Mouse (Mus musculus): Measurements from ENCODE around the gene Zpld1.
A peak's percentile ranks its signal among the peaks of the same experiment; 100 is the strongest.

Gene Zpld1

GRCm38 (mm10) chr16:55297886-55298285, at the start of gene Zpld1:
Gene Zpld1, minus strand, starts transcription at chr16:55297986.
- no peak for DNase-seq (ENCODE audit: low read depth, low spot score)

- DNase-seq (ENCODE audit: low read depth, low spot score): no peak
Measured at GRCm38 (mm10) chr16:55345644-55346043, 47.9 kb upstream of the Zpld1 start.

- DNase-seq (ENCODE audit: low read depth, low spot score): peak; percentile 94
Measured at GRCm38 (mm10) chr16:55321542-55322514, 24.0 kb upstream of the Zpld1 start.

- no peak for DNase-seq (ENCODE audit: low read depth, low spot score)
Measured at GRCm38 (mm10) chr16:55316996-55317395, 19.2 kb upstream of the Zpld1 start.

- no peak for DNase-seq (ENCODE audit: low read depth, low spot score)
Measured at GRCm38 (mm10) chr16:55312106-55312505, 14.3 kb upstream of the Zpld1 start.

- DNase-seq (ENCODE audit: low read depth, low spot score): no peak
Measured at GRCm38 (mm10) chr16:55282696-55283095, 15.1 kb downstream of the Zpld1 start.

- DNase-seq (ENCODE audit: low read depth, low spot score): no peak
Measured at GRCm38 (mm10) chr16:55277447-55277846, 20.3 kb downstream of the Zpld1 start.

- no peak for DNase-seq (ENCODE audit: low read depth, low spot score)
Measured at GRCm38 (mm10) chr16:55265281-55265680, 32.5 kb downstream of the Zpld1 start.

- DNase-seq (ENCODE audit: low read depth, low spot score): no peak
Measured at GRCm38 (mm10) chr16:55260862-55261574, 36.8 kb downstream of the Zpld1 start.

- DNase-seq (ENCODE audit: low read depth, low spot score): peak; percentile 73
Measured at GRCm38 (mm10) chr16:55259719-55260118, 38.1 kb downstream of the Zpld1 start.

- no peak for DNase-seq (ENCODE audit: low read depth, low spot score)
Measured at GRCm38 (mm10) chr16:55240996-55241395, 56.8 kb downstream of the Zpld1 start.

- DNase-seq (ENCODE audit: low read depth, low spot score): no peak
Measured at GRCm38 (mm10) chr16:55228995-55229622, 68.7 kb downstream of the Zpld1 start.

GRCm38 (mm10) chr16:55203945-55204344, 93.8 kb downstream of the Zpld1 start:
- peak; percentile 15 for DNase-seq (ENCODE audit: low read depth, low spot score)

- DNase-seq (ENCODE audit: low read depth, low spot score): peak; percentile 4
Measured at GRCm38 (mm10) chr16:55190397-55190796, 107.4 kb downstream of the Zpld1 start.

- peak; percentile 3 for DNase-seq (ENCODE audit: low read depth, low spot score)
Measured at GRCm38 (mm10) chr16:55185370-55185769, 112.4 kb downstream of the Zpld1 start.

Measured in brain, adult 2 months (tissue).